Mouse (Mus musculus) cerebellum, postnatal 4 days (tissue): Measurements from ENCODE around the gene Pagr1b.

Experiments
- DNase-seq, 2 experiments: peaks; one replicate each; pipeline ENCODE4 v3.0.0; 2022; ENCODE audit warnings: low spot score in 2 of 2, mixed read lengths in 1 of 2

Gene Pagr1b

DNA sequence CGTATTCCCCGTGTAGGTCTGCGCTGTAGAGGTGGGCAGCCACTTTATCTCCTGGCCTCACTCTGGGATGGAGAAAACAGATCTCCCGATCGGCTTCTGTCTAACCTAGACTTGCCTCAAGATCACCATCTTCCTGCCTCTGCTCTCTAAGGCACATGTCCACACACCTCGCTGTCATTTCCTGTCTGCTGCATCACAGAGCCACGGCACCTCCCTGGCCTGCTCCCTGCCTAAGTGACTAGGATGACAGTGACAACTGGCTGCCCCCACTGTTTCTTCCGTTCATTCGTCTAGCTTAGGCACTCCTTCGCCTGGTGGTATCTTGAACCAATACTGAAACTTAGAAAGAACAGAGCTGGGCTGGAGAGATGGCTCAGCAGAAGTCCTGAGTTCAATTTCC lies 16.7 kb downstream of the Pagr1b start:
- DNase-seq, result no peak

GRCm38 (mm10) chr7:126996449-126996848 lies 19.8 kb downstream of the Pagr1b start:
- no peak for DNase-seq

- DNase-seq, result no peak
Observed at GRCm38 (mm10) chr7:126988816-126989215, 27.5 kb downstream of the Pagr1b start.

- peak in 1 of 2 experiments; percentile 27 for DNase-seq
Observed at GRCm38 (mm10) chr7:126986319-126986718, 30.0 kb downstream of the Pagr1b start.

DNA sequence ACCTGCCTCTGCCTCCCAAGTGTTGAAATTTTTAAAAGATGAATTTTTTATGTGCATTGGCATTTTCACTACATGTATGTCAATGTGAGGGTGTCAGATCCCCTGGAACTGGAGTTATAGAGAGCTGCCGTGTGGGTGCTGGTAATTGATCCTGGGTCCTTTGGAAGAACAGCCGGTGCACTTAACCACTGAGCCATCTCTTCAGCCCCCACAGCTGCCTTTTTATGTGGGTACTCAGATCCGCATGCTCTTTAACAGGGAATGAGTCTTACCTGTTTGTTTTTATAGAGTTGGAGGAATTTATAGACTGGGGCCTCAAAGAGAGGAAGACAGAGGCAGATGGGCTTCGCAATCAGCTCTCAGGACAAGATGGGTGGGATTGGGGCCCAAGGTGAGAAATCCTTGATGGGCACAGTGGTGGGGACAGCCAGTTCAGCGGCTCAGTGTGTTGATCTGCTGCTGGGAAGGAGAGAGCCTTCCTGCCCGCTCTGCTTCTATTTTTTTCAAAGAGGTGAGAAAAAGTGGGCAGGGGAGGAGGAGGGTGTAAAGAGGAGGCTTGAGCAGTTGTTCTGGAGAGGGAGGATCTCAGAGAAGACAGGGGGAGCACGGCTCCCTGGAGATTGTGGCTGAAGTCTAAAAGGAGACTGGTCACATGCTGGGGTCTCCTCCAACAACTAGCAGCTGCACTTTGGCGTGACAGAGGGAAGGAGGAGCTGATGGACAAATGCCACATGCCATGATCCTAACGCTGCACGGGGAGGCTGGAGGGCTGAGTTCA lies 31.4 kb downstream of the Pagr1b start:
- DNase-seq, result no peak

GRCm38 (mm10) chr7:126983113-126983512 lies 33.2 kb downstream of the Pagr1b start:
- no peak for DNase-seq

DNA sequence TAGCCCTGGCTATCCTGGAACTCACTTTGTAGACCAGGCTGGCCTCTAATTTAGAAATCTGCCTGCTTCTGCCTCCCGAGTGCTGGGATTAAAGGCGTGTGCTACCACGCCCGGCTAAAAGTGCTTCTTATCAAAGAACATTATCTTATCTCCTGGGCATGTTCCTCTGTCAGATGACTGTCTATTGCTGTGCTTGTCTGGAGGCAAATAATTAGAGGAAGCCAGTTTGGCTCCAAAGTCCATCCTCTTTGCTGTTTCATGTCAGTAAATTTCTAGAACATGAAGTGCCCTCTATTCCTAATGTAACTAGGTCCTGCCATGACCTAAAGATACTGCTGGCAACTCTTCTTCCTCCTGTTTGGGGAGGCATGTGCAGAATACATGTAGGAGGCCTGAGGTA lies 34.2 kb downstream of the Pagr1b start:
- DNase-seq, result no peak

DNA sequence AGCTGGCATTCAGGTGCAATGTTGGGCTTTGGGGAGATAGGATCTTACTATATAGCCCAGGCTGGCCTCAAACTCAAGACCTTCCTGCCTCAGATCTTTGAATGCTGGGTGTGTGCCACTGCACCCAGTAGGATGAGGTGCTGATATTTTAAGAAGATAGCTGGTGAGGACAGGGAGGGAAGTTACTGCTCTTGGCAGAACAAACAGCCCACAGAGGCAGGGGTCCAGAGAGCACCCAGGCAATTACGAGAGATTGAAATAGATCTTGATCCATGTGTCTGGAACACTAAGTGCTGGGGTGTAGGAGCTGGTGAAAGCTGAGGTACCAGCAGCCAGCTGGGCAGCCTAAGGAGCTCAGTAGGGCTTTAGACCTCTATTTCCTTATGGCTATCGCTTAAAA lies 34.7 kb downstream of the Pagr1b start:
- no peak for DNase-seq

- DNase-seq, result no peak
Observed at GRCm38 (mm10) chr7:126978841-126979240, 37.4 kb downstream of the Pagr1b start.

- DNase-seq, result no peak
Observed at GRCm38 (mm10) chr7:126976878-126977459, 39.3 kb downstream of the Pagr1b start.

DNA sequence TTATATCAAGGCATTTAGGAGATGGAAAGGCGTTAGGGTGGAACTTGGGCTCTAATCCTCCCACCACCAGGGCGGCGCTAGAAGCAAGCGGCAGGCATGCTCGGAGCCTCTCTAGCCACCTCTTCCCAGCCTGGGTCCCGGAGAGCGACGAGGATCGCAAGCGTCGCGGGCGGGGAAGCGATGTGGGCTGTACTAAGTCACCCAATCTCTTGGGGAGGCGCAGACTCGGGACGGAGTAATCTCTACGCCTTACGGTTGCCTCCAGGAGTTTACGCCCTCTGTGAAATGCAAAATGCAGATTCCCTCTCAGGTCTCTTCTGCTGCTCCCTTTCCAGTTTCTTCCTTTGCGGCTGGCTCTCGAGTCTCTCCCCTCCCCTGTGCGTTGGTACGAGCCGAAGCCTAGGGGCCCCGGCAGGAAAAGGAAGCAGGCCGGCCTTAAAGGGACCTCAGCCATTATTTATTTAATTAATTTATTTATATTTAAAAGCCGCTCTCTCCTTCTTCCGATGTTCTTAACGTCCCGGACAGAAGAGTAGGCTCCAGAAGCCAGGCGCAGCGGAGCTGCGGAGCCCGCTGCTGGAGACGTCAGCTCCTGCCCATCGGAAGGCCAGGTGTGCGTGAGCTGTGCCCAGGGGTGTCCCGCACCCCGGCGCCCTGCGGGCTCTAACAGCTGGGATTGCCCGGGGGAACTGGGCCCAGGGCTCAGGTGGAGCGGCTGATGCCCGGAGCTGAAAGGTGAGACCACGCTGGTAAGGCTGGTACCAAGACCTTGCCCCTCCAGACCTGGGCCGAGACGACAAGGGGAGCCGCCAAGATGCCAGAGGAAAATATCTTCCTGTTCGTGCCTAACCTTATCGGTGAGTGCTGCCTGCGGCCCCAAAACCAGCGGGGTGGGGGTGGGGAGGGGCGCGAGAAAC lies 40.1 kb downstream of the Pagr1b start, which contains the start of gene Cdiptos:
Cdiptos (minus strand) TSS at position 149 of the 917 bp plus-strand sequence.
- peak; percentile 96 to 98 for DNase-seq

GRCm38 (mm10) chr7:126975893-126975949 lies 40.6 kb downstream of the Pagr1b start, which contains the start of gene Cdipt:
Gene Cdipt, plus strand, starts transcription at chr7:126975914.
- DNase-seq, result no peak

DNA sequence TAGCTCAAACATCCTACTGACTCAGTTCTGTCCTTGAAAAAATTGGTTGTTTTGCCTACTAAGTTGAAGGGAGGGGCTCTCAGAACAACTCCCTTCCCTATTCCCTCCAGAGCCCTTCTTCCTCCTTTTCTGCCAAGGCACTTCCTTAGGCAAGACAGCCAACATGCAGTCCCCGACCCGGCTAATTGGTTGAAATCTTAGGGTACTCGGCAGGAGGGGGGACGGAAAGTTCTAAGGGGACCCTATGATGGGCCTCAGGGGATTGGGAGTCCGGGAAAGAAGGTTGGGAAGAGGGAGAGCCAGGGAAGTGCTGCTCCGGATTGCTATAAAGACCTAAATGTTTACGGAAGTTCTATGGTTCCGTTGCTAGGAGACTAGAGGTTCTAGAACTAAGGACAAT lies 40.8 kb downstream of the Pagr1b start:
- no peak for DNase-seq

DNA sequence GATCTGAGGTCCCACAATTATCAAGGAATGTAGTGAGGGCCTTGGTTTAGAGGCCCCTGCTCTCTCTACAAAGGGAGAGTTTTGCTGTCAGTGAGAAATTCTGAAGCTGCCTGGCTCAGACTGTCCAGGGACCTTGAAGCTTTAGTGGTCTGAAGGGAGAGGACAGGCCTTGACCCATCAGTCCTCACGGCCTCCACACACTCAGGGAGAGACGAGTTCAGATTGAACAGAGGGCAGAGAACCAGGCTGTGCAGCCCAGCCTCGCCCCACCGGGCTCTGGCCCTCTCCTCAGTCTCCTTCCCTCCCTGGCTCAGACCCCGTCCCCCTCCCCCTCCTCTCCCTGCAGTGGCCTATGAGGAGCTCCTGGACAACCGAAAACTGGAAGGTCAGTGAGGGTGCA lies 48.9 kb downstream of the Pagr1b start:
- DNase-seq, result no peak

- DNase-seq, result no peak
Observed at GRCm38 (mm10) chr7:126965568-126965967, 50.7 kb downstream of the Pagr1b start.

DNA sequence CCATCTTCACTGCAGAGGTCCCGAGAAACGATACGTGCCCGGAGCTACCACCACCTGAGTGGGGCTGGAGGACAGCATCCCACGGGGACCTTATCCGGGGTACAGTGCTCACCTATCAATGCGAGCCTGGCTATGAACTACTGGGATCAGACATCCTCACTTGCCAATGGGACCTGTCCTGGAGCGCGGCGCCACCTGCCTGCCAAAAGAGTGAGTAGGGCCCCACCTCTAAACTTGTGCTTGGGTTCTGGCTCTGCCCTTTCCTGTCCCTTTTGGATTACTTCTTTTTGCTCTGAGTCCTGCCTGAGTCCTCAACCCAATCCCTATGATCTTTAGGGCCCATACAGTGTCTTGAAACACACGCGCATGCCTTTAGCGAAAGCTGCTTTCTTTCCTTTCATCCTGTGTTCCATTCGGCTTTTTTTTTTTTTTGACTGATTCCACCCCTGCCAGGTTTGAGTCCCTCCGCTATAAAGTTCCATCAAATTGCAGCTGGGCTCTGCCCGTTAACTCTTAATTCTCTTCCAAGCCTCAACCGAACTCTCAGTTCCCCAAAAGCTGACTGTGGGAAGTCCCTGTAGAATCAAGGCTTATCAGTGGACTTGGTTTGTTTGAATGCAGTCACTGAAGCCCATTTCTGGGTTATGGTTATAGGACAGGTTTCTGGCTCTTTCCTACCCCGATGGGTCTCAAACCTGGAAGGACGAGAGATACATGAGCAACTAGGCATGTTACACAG lies 52.6 kb downstream of the Pagr1b start:
- no peak for DNase-seq

GRCm38 (mm10) chr7:126961965-126962364 lies 54.3 kb downstream of the Pagr1b start:
- no peak for DNase-seq

GRCm38 (mm10) chr7:126961095-126961494 lies 55.2 kb downstream of the Pagr1b start:
- DNase-seq, result no peak

DNA sequence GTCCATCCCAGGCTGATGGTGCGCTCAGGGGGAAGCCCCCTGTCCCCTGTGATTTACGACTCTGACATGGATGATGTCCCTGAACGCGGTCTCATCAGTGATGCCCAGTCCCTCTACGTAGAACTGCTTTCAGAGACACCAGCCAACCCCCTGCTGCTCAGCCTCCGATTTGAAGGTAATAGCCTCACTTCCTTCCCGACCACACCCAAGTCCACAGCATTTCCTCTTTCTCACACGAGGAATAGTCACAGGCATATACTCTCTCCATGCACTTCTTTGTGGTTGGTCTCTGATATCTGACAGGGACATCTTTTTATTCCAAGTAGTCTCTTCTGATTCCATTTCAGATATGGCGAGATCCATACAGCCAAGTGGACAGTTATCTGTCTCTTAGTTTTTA lies 56.5 kb downstream of the Pagr1b start:
- no peak for DNase-seq

DNA sequence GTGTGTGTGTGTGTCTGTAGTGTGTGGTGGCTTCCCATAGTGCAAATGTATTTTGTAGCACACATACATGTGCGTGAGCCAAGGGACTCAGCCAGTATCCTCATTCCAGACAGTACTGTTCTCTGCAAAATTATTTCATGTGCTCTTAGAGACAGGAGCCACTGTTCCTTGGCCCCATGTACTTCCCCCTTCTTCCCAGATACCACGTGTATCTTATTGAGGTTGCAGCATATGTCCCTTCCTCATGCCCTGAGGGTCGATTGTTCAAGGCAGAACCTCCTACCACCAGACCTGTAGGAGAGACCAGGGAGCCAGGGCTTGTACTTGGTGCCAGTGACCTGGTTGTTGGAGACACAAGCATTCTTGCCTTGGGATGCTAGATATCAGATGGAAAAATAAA lies 61.2 kb downstream of the Pagr1b start:
- no peak for DNase-seq

GRCm38 (mm10) chr7:126952646-126953045 lies 63.6 kb downstream of the Pagr1b start:
- DNase-seq, result no peak

- no peak for DNase-seq
Observed at GRCm38 (mm10) chr7:126951741-126952140, 64.5 kb downstream of the Pagr1b start.
